Mouse (Mus musculus) heart, postnatal 4 days (tissue): Measurements from ENCODE around the gene Mgat4d. TPM values are rescaled to one million over a fixed set of nuclear protein-coding genes. Genes with fewer than 3 reads are reported as not detected.
"Not testable (repeated sequence)": the region's sequence is repeated elsewhere in the genome, so short reads cannot be mapped to it uniquely, and the experiment has no call there.

Source experiments
- DNase-seq: peaks from one replicate; pipeline ENCODE4 v3.0.0; 2021
- total RNA-seq, 2 experiments: library from RNA; stranded (reverse); gene quantifications; 2 replicates each; pipeline ENCODE4 v1.2.3; 2021

Gene Mgat4d
- total RNA-seq: not detected

DNA sequence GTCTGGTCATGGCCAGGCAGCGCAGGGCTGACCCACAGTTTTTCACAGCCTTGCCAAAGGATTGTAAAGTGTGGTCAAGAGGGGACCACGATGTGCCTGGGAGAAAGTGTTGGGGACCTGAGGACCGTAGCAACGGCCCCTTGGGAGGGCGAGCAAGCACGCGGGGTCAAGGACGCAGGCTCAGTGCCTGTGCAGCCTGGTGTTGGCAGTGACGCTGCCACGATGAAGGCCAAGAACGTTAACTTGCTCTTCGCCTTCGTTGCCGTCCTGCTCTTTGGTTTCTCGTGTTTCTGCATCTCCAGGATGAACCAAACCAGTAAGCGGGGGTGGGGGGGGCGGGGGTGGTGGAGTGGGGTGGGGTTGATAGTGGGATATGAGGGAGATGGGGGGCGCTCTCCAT lies at the start of gene Mgat4d:
Mgat4d (plus strand) TSS at position 209 of the 400 bp plus-strand sequence.
- DNase-seq: no peak

DNA sequence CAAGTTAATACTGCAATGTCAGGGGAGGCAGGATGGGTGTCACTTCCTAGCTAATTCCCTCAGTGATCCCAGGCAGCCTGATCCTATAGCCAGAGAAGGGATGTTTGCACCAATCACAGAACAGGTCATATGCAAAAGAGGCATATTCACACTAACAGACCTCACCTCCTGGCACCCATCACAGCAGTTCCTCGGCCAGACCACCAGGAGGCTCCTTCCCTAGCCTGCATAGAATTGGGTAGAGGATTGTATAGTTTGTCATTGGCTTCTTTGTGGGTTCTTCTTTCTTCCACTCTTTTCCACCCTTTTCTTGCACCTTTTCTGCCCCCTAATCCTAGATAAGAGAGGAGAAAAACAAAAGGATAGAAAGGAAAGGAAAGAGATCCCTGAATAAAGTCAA lies 48.1 kb upstream of the Mgat4d start:
- DNase-seq: no peak

DNA sequence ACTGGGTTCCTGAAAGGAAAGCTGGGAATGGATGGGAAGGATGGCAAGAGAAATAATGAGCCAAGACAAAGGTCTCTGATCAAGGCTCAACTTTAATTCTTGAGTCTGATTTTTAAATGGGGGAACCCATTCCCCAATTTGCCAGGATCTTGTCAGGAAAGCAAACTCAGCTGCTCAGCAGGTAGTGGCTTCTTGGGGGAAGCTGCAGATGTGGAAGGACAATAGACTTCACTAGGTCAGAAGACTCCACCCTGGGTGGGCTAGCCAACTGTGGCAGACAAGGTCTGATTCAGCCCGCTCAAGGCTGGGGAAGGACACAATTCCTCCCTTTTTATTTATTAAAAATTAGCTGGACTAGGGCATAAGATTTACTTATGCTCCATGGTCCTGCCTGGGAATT lies 43.3 kb upstream of the Mgat4d start:
- no peak for DNase-seq

DNA sequence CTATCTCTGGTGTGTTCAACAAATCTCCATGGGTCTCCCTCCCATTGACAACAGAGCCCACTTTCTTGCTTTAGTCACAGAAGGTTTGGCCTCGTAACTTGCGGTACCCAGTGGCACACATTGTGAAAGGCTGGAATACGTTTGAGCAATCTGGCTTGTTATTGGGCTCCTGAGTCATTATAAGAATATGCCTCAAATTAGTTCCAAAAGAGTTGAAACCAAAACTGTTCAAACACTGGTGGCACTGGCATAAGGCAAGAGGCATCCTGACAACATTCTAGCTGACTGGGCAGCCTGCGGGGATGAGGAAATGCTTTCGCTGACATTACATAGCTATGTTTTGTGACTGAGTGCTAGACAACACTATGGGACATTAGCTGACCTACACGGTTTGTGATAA lies 38.4 kb upstream of the Mgat4d start:
- no peak for DNase-seq

DNA sequence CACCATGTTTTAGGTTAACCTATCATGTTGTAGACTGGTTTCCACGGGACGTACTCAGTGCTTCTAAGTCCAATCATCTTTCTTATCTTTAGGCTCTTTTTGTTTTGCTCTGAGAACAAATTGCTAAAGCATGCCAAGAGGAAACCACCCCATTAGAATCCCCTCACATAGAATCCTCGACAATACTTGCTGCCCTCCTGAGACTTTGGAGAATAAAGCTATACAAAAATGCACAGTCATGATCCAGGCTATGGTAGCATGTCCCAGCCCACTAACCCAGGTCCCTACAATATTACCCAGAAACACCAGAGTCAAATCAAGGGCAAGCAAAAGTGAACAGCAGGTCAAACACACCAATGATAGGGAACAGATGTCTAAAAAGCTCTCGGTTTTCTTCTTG lies 33.2 kb upstream of the Mgat4d start:
- DNase-seq: not testable (repeated sequence)

DNA sequence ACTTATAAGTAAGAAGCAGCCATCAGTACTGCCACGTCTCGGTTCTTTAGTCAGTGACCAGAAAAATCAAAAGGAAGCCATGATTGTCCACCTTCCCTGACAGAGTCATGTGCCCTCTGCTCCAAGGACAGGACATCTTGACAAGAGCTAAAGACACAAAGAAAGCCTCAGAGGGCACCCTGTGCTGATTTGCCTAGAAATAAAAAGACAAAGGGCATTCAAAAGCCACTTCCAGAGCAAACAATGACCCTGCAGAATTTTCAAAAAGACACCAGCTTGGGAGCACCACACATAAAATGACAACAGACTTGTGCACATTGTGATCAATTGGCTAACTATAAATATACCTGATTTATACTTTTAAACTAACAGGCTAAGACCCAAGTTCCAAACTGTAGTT lies 32.6 kb upstream of the Mgat4d start:
- no peak for DNase-seq

DNA sequence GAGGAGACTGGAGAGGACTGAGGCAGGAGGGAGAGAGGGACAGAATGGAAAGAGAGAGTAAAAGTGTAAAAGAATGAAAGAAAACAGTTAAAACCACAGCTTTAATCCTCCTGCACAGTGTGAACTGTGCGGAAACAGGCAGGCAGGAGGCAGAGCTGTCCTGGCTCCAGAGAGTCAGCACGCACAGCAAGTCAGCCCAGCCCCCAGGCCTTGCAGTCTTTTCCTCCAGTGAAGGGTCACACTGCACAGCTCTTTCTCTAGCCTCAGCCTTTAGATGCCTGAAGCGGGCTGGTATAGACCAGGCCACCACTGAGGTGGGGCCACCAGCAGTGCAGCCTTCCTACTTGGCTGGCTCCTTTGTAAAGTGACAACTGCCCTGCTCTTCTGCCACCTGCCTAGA lies 27.7 kb upstream of the Mgat4d start:
- no peak for DNase-seq

DNA sequence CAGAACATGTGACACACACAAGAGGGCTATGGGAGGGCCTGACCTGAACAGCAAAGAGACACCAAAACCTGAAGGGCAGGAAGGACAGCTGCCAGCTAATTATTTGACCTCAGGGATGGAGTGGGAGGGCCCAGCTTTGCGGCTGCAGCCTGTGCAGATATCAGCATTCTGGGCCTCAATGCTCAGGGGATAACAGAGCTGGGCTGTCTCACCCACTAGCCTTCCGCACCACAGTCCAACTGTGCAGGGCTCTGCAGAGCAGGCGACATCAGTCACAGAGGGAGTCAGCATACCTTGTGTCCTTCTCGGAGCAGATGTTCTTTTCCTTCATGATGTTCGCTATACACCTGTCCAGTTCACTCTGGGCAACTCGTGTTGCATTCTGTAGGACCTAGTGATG lies 25.9 kb upstream of the Mgat4d start:
- no peak for DNase-seq

DNA sequence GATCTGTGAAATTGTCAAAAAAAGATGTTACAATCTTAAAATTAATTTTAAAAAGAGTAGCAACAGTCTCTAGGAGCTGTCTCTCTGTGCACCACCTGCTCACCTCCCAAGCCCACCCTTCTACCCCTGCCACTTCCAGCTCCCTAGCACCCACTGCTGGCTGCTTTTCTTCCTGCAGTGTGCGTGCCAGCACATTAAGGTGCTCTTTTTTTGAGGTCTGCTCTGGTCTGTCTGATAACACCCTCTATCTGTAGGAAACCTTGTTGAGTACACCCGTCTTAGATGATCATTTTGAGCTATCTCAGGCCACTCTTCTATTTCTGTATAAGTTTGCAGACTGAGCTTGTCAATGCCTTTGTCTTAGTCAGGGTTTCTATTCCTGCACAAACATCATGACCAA lies 25.2 kb upstream of the Mgat4d start:
- DNase-seq: no peak

DNA sequence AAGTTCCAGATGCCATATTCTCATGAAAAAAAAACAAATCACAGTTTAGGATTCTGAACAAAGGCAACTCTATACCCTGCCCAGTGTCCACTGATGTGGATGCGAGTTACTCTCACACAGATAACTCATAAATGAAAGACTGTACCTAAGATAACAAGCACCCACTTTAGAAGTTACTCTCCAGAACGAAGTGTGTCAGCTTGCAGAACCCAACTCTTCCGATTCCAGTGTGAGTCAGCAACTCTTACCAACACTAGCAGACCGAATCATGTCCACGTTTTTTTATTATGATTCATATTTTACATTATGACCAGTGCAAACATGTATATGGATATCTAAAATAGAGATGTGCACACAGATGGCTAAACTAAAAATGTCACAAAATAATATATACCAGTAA lies 20.4 kb upstream of the Mgat4d start:
- DNase-seq: no peak

DNA sequence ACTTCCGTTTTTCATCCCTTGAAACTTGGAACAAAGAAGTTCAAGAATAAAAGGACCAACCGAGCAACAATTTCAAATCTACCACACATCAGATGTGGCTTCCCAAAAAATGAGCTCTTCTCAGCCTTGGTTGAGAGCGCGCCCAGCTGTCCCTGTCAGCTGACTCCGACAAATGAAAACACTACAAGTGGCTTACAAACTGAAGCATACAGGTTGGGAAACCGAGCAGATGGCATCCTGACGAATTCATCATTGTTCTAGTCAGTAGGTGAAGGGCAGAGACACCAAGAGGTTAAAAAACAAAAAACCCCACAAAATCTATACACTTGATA lies 16.7 kb upstream of the Mgat4d start:
- DNase-seq: peak; percentile 17

DNA sequence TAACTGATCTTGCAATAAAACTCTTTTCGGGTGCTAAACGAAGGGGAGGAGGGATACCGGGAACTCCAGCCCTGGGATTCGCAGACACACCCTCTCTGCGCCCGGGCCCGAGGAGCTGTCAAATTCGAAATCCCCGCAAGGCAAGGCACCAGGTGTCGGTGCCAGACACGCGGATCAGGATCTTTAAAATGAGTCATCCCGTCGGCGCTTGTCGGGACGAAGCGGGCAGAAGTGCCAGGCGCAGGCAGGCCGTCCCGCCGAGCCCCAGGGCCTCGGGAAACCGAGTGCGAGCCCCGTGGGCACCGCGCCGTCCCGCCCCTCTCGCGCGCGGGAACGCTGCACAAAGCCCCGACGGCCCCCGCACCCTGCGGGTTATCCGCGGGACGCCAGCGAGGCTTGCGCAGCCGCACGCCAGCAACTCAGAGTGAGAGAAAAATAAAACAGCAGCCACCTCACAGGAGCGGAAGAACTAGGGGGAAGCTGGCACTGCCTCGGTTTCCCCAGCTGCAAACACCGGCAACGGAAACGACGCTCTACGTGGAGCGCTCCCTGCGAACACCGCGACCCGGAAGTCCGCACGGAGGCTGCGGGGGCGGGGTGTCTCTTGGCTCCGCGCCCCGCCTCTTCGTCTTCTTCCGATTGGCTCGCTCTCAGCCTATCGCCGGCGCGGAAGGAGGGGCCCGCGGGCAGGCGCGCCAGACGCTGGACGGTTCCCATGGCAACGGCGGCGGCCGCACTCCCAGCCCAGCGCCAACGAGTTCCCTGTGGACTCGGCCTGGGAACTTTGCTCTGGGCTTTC lies 16.2 kb upstream of the Mgat4d start, which contains the start of gene Elmod2:
Elmod2 (minus strand) TSS at position 588 of the 799 bp plus-strand sequence.
- peak; percentile 98 for DNase-seq

DNA sequence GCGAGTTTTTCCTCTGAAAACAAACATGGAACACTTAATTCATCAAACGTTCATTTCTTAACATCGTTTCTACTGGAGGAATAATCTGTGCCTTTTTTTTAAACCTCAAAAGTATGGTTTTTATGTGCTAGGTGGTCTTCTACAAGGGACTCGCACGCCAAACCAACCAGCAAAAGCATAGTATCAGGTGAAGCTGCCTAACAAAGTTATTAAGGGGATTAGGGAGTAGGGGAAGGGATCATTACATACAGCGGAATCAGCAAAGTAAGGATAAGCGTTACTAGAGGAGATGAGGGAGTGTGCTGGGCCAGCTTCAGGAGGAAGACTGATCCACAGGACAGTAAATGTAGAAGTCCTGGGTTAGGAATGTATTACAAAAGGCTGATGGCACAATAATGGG lies 15.4 kb upstream of the Mgat4d start:
- DNase-seq: no peak

DNA sequence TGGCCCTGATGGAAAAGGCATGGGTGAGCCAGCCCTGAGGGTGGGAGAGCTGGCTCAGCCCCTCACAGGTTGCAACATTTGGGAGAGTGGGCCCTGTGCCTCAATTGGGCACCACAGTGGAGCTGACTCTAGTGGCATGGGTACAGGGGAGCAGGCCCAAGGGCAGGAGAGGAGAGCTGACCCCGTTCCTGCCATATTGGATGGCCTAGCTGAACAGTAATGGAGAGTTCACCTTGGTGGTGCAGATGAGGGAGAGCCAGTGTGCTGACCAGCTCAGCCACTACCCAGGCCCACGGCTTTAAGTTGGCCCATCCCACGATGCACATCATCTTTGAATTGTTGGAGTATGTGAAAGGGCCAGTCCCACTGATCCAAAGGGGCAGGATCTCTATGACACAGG lies 6.2 kb upstream of the Mgat4d start:
- DNase-seq: no peak

DNA sequence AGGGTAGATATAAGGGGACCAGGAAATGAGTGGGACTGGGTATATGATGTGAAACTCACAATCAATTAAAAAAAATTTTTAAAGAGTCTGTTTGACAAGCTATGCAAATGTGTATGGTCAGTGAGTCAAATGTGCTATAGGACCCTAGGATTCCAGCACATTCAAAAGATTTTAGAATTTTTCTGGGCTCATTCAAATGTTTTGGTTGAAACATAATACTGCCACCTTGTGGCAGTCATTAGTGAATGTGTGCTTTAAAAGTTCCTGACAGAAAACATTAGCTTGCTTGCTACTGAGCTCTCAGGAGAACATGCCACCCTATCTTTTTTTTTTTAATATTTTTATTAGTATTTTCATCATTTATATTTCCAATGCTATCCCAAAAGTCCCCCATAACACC lies 5.6 kb upstream of the Mgat4d start:
- no peak for DNase-seq

DNA sequence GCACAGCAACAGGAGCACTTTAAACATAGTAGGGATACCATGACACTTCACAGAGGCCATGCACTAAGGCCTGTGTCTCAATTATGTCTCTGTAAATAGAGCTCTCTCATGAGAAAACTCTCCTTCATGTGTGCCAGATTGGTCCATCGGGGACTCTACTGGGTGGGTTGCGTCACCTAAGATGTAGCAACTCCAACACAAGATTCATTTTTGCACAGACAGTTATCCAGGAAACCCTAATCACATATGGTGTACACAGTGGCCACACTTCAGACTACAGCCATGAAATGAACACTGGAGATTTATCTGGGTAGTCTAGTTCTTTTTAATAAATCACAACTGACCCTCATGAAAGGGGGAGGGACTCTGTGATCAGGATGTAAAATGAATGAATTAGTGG lies 3.0 kb downstream of the Mgat4d start:
- DNase-seq: no peak

DNA sequence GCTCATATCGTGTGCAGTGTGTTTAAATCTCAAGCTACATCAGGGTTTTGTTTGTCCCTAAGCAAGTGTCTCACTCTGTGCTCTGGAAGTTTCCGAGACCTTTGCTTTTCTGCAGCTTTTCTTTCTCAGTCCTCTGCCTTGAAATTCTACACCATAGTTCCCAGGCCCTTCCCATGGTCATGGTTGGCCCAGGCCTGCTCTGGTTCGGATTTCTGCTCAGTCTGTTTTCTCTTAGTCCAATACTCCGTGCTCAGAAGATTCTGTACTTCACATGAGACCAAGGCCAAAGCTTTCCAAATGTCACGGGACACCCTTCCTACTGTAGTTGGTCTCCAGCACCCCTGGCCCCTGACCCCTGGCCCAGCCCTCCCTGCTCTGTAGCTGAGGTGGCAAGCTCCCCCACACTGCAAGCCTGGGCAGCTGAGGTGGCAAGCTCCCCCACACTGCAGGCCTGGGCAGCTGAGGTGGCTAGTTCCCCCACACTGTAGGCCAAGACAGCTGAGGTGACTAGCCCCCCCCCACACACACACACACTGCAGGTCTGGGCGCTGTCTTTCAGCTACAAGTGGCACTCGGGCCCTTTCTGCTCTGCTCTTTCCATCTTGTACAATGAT lies 15.0 kb downstream of the Mgat4d start:
- DNase-seq: no peak

DNA sequence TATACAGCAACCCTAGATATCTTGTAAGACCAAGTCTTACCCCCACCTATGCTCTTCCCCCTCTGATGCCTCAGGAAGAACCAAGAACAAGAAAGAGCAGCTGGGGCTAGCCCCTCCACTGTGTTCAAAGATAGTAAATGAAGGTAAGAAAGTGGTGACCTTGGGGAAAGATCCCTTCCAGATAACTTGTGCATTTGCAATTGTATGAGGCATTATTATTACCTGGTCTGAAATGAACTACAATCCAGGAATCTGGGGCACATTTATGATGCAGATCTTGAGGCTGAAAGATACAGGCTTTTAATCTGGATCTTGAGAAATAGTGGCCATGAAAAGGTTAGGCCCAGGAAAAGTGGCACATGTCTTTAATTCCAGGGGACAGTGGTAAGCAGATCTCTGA lies 29.0 kb downstream of the Mgat4d start:
- no peak for DNase-seq

DNA sequence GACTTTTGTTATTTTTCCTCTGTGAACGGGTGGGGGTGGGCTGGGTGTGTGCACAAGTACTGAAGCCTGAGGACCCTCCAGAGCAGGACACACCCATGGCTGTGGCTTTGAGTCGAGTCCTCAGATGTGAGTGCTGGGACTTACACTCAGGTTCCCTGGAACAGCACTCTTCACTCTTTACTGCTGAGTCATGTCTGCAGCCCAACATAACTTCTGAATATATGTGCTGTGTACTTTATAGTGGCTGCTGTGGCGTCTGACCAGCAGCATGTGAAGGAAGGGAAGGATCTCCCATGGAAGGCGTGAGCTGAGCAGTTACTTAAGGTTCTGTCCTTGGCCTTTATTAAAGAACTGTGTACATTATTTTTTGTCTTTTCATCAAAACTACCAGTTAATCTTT lies 31.9 kb downstream of the Mgat4d start:
- no peak for DNase-seq

DNA sequence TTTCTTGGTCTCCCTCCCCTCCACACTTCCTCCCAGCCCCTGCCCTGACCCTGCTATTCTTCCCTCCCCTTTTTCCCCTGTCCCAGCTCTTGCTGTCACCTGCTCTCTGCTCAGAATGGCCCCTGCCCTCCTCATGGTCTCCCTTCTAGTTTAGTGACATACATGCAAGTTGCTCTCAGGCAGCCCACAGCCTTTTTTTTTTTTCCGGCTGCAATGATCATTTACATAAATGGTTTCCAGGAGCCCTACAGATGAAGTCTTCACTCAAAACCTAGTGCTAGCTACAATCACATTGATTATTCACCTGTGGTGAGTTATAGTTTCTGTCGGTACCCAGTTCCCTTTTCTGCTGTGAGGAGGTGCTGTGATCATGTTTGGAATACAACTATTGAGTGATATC lies 32.7 kb downstream of the Mgat4d start:
- no peak for DNase-seq

DNA sequence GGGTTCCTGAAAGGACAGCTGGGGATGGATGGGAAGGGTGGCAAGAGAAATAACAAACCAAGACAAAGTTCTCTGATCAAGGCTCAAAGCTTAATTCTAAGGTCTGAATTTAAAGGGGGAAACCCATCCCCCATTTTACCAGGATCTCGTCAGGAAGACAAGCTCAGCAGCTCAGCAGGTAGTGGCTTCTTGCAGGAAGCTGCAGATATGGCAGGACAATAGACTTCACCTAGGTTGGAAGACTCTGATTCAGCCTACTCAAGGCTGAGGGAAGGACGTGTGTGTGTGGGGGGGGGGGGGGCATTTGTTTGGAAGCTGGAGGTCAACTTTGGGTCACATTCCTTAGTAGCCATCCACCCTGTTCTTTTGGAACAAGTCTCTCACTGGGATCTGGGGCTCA lies 34.6 kb downstream of the Mgat4d start:
- DNase-seq: no peak

DNA sequence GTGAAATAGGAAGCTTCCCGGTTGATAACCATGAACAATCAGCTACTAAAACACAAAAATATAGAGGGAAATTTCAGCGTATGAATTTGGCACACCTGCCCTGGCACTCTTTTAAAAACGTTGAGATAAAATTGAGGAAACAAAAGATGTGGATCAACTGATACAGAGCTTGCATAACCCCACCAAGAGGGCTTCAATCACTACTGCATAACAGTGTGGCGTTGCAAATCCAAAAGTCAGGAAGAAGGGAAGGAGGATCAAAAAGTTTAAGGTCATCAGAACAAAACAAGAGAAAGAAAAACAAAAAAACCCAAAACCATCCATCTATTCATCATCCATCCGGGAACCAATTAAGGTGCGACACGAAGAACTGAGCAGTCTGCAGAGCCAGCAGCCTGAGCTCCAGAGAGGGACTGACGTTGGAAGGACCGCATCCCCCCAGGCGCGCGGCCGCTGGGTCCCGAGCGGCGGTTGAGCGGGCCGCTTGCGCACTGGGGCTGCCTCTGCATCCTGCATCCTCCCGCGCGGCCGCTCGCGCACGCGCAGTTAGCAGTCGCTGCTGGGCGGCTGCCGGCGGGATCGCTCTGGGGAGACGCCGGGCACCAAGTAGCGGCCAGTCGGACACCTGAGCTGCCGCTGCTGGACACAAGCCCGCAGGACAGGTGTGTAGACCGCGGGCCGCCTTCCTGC lies 41.2 kb downstream of the Mgat4d start, which contains the start of gene Clgn:
Clgn (plus strand) TSS at position 552 of the 690 bp plus-strand sequence.
- DNase-seq: peak; percentile 57

DNA sequence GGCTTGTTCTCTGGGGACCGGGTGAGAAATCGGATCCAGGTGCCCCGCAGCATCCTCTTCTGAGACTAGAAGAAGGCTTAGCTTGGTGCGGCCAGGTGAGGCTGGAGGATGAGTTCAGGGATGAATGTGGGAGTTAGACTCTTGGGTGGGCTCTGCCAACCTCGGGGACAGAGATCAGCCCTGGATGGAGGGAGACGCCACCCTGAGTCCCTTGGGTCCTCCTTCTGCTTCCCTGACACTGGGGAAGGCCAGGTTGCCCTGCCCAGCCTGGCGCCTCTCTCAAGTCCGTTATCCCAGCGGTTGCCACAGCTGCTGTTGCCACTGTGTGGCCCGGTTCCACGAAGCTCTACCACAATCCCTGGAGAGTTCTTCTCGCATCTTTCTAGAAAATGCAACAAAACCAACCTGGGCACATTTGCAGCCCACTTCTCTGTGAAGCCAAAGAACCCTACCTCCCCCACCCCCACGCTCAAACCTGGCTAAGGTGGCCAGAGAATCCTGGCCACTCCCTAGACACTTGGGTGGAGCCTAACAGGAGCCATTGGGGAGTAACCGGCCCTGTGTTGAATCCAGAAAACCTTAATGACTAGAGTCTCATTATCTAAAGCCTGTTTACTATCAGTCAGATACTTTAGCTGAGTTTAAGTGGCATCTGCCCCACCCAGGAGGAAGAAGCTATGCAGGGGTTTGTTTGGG lies 41.9 kb downstream of the Mgat4d start:
- DNase-seq: no peak
